Mouse (Mus musculus) neutrophil, adult 83 days (primary cell): ENCODE measurements around the gene Olfr1221. TPM values are rescaled to one million over a fixed set of nuclear protein-coding genes. Genes with fewer than 3 reads are reported as not detected.

Experiments used
- total RNA-seq, 2 experiments: library from RNA; stranded (reverse); gene quantifications; one replicate each; pipeline ENCODE4 v1.2.4; 2023

Olfr1221 gene
- total RNA-seq = not detected

DNA sequence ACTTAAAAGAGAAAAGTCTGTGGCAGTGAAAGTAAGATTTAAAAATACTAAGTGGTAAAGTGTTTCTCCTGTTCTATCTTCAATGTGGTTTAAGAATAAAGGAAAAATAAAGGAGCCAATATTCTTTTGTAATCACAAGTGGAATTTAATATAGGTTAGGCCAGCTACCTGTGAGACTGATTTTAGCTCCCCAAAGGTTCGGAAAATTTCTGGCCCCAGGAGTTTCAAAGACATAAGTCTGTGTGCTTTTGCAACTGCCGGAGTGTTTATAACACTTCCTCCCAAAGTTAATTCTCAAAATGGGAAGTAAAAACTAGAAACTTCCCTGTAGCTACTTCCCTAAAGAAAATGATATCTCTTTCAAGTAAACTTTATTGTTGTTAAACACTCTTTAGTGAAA lies at the start of gene Olfr1221:
TSS of gene Olfr1221 (minus strand) at position 101 of the 400 bp plus-strand sequence.

DNA sequence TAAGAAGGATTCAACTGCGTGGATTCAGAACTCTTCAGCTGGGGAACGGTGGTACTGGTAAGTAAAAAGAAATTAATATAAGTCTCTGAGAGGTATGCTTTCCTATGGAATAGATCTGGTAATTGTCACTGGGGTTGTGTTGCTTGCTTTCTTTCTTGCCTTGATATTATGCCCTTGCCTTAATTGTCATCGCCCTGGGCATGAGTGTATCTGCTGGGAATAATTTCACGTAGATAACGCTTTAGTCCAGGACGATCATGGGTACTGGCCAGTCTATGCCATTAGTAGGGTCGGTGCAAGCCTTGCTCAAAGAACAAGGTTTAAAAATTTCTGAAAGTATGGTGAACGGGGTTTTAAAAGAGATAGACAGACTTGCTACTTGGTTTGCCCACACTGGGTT lies 46.9 kb upstream of the Olfr1221 start, which contains the start of gene Olfr1224-ps1:
TSS of gene Olfr1224-ps1 (minus strand) at position 101 of the 400 bp plus-strand sequence.

DNA sequence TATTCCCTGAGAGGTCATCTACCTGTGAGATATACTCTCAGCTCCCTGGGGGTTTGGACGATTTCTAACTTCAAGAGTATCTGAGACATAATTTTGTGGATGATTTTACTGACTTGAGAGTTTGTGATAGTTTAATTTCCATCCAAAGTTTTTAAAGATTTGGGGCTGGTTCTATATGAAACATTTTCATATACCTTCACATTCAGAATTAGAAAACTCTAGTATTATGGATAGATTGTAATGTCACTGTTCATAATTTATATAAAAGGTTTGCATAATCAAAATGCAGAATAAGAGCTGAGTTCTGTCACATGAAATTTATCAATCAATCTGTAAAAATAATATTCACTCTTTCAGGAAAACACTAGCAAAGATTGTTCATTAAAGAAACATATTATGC lies 34.4 kb upstream of the Olfr1221 start, which contains the start of gene Olfr1223:
TSS of gene Olfr1223 (minus strand) at position 101 of the 400 bp plus-strand sequence.

DNA sequence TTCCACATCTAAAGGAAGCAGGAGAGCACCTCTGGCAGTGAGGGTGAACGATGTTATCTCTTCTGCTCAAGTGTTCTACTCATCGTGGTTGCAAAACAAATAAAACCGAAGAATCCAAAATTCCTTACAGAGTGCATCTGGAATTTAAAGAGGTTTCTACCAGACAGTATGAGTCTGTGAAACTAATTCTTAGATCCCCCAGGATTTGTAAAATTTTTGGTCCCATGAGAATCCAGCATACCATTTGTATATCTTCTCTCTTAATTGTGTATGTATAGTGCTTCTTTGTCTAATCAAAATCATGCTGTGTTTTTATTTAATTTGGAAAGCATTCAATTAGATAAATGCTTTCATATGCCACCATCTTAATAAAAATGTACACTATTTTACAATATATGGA lies 15.9 kb upstream of the Olfr1221 start, which contains the start of gene Olfr1222:
TSS of gene Olfr1222 (minus strand) at position 101 of the 400 bp plus-strand sequence.

DNA sequence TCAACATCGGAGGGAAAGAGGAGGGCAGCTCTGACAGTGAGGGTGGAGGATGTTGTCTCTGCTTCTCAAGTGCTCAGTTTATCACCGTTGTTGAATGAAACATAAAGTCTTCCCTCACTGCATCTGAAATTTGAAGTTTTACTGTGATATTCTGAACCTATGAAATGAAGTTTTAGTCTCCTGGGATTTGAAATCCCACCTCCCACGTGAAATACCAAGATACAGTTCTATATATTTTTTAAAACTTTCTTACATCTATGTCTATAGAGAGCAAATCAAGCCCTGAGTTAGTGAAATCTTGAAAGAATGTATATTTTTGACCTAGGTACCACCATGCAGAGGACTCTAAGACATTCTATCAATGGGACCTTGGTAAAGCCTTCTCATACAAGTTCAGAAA lies 10.3 kb downstream of the Olfr1221 start, which contains the start of gene Olfr1220:
TSS of gene Olfr1220 (minus strand) at position 101 of the 400 bp plus-strand sequence.

DNA sequence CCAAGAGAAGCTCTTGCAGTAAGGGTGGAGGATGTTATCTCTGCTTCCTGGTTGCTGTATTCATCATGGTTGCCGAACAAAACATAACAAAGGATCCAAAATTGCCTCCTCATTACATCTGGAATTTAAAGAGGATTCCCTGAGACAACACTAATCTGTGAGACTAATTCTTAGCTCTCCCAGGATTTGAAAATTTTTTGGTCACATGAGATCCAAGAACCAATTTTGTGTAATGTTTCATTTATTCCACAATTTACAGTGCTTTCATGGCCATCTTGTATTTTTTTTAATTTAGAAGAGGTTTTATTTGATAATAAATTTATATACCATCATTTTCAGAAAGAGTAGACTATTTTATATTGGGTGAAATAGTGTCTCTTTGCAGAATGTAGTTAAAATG lies 33.7 kb downstream of the Olfr1221 start, which contains the start of gene Olfr1219:
TSS of gene Olfr1219 (minus strand) at position 101 of the 400 bp plus-strand sequence.

DNA sequence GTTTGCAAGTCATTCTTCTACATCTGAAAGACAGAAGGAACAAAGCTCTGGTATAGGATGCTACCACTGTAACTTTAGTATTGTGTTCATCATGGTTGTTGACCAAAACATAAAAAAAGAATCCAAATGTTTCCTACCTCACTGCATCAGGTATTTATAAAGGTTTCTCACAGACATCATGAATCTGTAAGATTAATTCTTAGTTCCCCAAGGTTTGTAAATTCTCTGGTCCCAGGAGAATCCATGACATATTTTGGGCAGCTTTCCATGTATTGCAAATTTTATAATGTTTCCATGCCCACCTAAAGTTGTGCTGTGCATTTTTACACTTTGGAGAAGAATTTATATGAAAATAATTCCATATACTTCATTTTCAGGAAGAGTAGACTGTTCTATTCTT lies 56.0 kb downstream of the Olfr1221 start, which contains the start of gene Olfr1218:
TSS of gene Olfr1218 (minus strand) at position 101 of the 400 bp plus-strand sequence.

Other genes starting within 250 kb of the Olfr1221 start
- gene Olfr1208, start 215.0 kb downstream of the Olfr1221 start, total RNA-seq = not detected
- not detected for gene Olfr1209, start 202.1 kb downstream of the Olfr1221 start, total RNA-seq
- not detected for gene Olfr1211, start 179.2 kb downstream of the Olfr1221 start, total RNA-seq
- gene Olfr1212, start 163.3 kb downstream of the Olfr1221 start, total RNA-seq = not detected
- not detected for gene Gm13762, start 137.0 kb downstream of the Olfr1221 start, total RNA-seq
- not detected for gene Olfr1214, start 124.6 kb downstream of the Olfr1221 start, total RNA-seq
- not detected for gene Olfr1215, start 110.3 kb downstream of the Olfr1221 start, total RNA-seq
- gene Olfr1216, start 98.9 kb downstream of the Olfr1221 start, total RNA-seq = not detected
- gene Olfr1217, start 85.2 kb downstream of the Olfr1221 start, total RNA-seq = not detected
- not detected for gene Olfr1218, start 56.1 kb downstream of the Olfr1221 start, total RNA-seq
- gene Olfr1219, start 33.8 kb downstream of the Olfr1221 start, total RNA-seq = not detected
- not detected for gene Olfr1220, start 10.4 kb downstream of the Olfr1221 start, total RNA-seq
- gene Olfr1222, start 15.8 kb upstream of the Olfr1221 start, total RNA-seq = not detected
- not detected for gene Olfr1223, start 34.3 kb upstream of the Olfr1221 start, total RNA-seq
- gene Olfr1224-ps1, start 46.8 kb upstream of the Olfr1221 start, total RNA-seq = not detected
- gene Olfr1225, start 57.4 kb upstream of the Olfr1221 start, total RNA-seq = not detected
- gene Olfr1226, start 82.8 kb upstream of the Olfr1221 start, total RNA-seq = not detected
- not detected for gene Olfr1228, start 136.8 kb upstream of the Olfr1221 start, total RNA-seq
- not detected for gene Olfr1229, start 170.7 kb upstream of the Olfr1221 start, total RNA-seq
- gene Olfr1230, start 180.0 kb upstream of the Olfr1221 start, total RNA-seq = not detected
- gene Olfr1231, start 189.8 kb upstream of the Olfr1221 start, total RNA-seq = not detected
- gene Olfr1232, start 212.4 kb upstream of the Olfr1221 start, total RNA-seq = not detected
- gene Olfr1233, start 225.1 kb upstream of the Olfr1221 start, total RNA-seq = not detected
- gene Olfr1234, start 247.6 kb upstream of the Olfr1221 start, total RNA-seq = not detected